Mouse (Mus musculus): ENCODE results near the gene Stx4a.
"Not testable (repeated sequence)": the region's sequence is repeated elsewhere in the genome, so short reads cannot be mapped to it uniquely, and the experiment has no call there.

Stx4a gene

DNA sequence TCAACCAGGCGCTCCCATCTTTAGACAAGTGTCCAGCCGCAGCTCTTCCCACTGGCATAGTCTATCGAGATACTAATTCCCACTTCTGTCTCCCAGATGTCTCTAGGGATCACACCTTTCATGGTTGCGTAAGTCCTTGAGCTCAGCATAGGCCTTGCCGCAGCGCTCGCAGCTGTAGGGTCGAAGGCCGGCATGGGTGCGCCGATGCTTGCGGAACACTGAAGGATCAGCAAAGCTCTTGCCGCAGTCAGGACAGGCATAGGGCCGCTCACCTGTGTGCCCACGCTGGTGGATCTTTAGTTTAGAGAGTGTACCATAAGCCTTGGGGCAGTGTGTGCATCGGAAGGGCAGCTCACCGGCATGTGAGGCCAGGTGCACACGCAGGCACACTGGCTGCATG is 43.5 kb downstream of the Stx4a start:
- no peak for DNase-seq (ENCODE audit: low spot score)

- DNase-seq (ENCODE audit: low spot score) = no peak
Measured at GRCm38 (mm10) chr7:127869149-127869810, 45.2 kb downstream of the Stx4a start.

DNA sequence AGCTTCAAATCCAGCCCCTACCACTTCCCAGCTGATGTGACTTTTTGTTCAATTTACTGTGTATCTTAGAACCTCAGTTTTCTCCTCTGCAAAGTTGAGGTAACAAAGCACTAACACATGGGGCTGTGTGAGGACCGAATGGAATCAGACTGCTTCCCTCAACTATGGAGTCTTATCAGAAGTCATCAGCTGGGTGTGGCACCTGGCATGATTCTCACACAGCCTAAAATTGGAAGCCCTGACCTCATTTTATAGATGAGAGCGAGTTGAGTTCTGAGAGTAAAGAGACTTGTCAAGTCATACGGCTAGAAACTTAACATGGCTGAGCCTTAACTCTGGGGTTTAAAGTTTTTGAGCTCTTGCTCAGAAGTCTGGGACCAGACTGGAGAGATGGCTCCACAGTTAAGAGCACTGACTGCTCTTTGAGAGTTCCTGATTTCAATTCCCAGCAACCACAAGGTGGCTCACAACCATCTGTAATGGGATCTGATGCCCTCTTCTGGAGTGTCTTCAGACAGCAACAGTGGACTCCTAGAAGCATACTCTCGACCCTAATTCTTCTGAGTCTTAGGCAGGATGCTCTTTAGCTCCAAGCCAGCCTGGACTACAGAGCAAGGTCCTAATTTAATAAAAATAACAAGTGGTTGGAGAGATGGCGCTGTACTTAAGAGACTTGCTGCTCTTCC is 46.2 kb downstream of the Stx4a start:
- DNase-seq (ENCODE audit: low spot score) = no peak

GRCm38 (mm10) chr7:127874812-127875626 is 50.9 kb downstream of the Stx4a start:
- DNase-seq (ENCODE audit: low spot score) = peak; percentile 27

DNA sequence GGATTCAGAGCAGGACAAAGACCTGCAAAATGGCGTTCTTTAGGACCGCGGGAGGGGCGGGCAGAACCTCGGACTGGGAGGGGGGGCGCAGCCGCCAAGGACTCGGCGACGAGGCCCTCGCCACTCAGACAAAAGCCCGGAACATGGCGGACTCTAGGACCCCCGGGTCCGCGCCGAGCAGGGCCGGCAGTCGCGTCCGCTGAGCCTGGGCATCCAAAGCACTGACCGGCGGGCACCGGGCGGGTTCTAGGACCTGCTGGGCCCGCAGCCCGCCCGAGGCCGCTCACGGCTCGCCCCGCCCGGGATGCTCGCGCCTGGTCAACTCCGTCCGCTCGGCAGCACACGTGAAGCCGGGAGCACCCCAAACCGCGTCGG is 51.5 kb downstream of the Stx4a start:
- peak; percentile 70 for DNase-seq (ENCODE audit: low spot score)

DNA sequence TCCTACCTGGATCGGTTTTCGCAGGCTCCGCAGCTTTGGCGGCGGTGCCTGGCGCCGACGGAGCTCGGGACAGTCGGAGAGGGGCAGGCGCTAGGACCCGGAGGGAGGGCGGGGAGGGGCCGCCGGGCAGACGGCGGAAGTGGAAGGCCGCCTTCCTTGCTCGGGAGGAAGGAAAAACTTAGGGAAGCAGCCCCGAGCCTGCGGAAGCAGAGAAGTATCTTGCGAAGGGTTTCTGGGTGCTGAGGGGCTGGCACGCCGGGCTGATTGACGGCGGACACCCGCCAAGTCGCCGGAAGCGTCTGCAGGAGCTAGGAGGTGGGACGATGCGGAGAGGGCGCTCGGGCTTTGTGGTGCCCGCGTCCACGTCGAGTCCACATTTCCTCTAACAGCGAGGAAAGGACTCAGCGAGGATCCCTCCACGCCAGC is 52.0 kb downstream of the Stx4a start, which contains the start of gene Zfp646:
Zfp646 (plus strand) TSS at position 181 of the 426 bp plus-strand sequence.
- no peak for DNase-seq (ENCODE audit: low spot score)

GRCm38 (mm10) chr7:127876467-127877348 is 52.6 kb downstream of the Stx4a start, which contains the start of gene Zfp668:
Zfp668 (minus strand) TSS chr7:127876828.
- DNase-seq (ENCODE audit: low spot score) = peak; percentile 85

- DNase-seq (ENCODE audit: low spot score) = no peak
Measured at GRCm38 (mm10) chr7:127879301-127879700, 55.2 kb downstream of the Stx4a start.

DNA sequence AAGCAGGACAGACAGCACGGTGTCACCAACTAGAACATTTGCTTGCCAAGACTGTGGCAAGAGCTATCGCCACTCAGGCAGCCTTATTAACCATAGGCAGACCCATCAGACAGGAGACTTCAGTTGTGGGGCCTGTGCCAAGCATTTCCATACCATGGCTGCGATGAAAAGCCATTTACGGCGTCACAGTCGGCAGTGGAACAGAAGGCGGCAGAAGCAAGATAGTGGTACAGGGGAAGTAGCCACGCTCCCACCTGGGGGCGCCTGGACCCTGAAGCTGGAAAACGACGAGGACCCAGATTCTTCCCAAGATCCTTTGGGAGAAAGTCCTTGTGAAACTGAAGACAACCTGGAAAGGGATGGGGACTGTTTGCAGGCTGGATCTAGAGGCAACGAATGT is 56.3 kb downstream of the Stx4a start:
- no peak for DNase-seq (ENCODE audit: low spot score)

- no peak for DNase-seq (ENCODE audit: low spot score)
Measured at GRCm38 (mm10) chr7:127885951-127886350, 61.9 kb downstream of the Stx4a start.

GRCm38 (mm10) chr7:127886551-127886950 is 62.5 kb downstream of the Stx4a start:
- no peak for DNase-seq (ENCODE audit: low spot score)

DNA sequence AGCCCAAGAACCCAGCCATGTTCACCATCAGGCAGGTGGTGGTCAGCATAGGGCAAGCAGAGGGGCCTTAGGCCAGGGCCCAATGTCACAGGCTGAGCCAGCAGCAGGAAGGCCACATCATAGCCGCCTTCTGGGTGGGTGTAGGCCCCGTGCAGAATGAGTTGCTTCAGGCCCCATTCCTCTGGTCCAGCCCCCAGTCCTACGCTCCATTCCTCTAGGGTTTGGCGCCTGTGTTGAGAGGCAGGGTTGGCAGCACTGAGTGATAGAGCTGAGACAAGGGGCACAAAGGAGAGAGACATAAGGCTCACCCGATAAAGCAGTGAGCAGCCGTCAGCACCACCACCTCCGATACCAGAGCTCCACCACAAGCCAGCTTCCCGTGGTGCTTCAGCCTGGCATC is 63.1 kb downstream of the Stx4a start:
- DNase-seq (ENCODE audit: low spot score) = no peak

DNA sequence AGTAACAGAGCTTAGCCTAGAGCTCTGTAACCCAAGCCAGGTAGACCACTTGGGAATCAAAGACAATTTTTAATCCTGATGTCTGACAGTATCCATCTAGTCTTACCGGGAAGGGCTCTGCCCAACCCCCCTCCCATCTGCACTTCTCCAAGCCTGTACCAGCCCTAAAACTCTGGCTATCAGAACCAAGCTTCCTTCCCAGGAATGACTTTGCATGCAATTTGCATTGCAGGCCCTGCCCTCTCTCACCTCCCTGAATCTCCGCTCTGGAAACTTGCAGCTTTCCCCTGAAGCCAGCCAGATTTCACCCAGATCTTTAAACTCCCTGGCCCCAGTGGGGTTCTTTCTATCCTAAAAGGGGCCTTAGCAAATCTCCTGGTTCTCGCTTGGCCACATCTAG is 63.7 kb downstream of the Stx4a start:
- no peak for DNase-seq (ENCODE audit: low spot score)

GRCm38 (mm10) chr7:127888821-127889220 is 64.7 kb downstream of the Stx4a start:
- no peak for DNase-seq (ENCODE audit: low spot score)

DNA sequence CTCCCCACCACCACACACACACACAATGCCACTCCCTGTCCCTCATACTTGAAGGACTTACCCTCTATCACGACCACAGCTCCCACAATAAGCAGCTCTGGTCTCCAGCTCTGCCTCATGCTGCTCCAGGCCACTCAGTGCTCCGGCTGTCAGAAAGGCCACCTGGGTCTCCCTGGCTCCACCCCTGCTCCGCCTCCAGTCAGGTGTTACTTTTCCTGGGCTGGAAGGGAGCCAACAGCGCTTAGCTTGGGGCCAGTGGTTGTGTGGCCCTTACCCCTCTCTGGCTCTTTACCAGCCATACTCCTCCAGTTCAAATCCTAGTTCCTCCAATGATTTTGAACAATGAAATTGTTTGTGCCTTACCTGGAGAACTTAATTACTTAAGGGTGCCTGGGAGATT is 66.7 kb downstream of the Stx4a start, which contains the start of gene Prss53:
Prss53 (minus strand) TSS at position 173 of the 400 bp plus-strand sequence.
- no peak for DNase-seq (ENCODE audit: low spot score)

- no peak for DNase-seq (ENCODE audit: low spot score)
Measured at GRCm38 (mm10) chr7:127894480-127894879, 70.4 kb downstream of the Stx4a start.

GRCm38 (mm10) chr7:127895442-127895841 is 71.3 kb downstream of the Stx4a start, which contains the start of the genes Gm21974 and Vkorc1:
Gm21974 (minus strand) TSS chr7:127895454.
Vkorc1 (minus strand) TSS chr7:127895617.
- peak; percentile 72 for DNase-seq (ENCODE audit: low spot score)

- DNase-seq (ENCODE audit: low spot score) = not testable (repeated sequence)
Measured at GRCm38 (mm10) chr7:127895891-127896290, 71.8 kb downstream of the Stx4a start.

DNA sequence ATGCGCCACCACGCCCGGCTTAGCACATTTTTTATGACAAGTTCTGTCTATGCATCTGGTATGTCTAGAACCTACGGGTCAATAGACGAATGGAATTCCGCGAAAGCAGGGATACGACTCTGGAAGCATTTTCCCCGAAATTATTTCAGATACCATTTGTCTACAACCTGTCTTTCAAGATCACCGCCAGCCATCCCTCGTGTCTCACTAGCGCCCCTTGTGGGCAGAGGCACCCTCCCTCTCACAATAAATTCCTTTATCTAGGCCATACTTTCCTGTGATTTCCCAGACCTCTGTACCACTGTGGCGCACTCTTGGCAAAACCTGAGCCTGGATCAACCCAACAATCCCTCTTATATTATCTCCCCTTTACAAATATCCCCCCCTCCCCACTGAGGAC is 72.3 kb downstream of the Stx4a start:
- no peak for DNase-seq (ENCODE audit: low spot score)

DNA sequence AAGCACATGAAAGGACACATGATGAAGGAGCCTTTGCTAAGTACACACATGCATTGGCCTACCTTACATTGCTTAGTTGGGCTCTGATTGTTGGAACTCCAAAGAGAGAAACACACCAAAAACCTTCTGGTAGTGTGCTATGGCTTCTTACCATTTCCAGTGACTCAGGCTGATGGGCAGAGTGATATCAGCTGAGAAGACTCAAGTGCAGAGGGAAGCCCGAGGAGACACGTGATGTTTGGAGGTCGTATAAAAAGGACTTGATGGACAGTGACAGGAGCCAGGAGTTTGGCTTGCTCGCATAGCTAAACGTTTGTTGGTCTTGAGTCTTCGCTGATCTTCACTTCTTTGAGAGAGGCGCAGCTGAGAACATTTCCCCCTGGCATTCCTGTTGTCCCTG is 73.4 kb downstream of the Stx4a start:
- DNase-seq (ENCODE audit: low spot score) = no peak

GRCm38 (mm10) chr7:127898179-127898956 is 74.3 kb downstream of the Stx4a start:
- DNase-seq (ENCODE audit: low spot score) = no peak
